Mouse (Mus musculus) heart, postnatal 0 days (tissue): ENCODE measurements around the gene Elavl2.

Experiments used
- CTCF ChIP-seq: IDR thresholded peaks from 2 replicates; pipeline ENCODE4 v1.5.1; 2016; ENCODE audit warnings: antibody characterized with exemption, control low read depth, low read depth
- EP300 ChIP-seq: IDR thresholded peaks from 2 replicates; pipeline ENCODE4 v1.6.1; 2016; ENCODE audit warnings: antibody characterized with exemption, low read depth

DNA sequence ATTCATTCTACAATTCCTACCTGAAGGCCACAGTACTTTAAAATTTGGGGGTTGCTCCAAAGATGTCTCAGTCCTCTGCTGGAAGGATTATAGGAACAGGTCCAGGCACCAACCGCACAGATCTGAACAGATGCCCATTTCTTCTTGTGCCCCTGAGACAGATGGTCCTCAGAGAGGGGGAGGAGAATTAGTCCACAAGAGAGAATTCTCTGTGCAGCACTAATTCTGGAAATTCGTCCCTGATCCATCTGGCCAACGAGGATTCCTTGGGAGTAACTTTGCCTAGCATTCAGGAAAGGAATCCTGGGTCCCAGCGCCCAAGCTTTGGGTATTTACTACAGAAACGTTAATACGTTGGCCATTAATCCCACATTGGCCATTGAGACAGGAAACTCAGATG is 165.6 kb downstream of the Elavl2 start:
- TF ChIP-seq CTCF (no peak), EP300 (no peak)
